Mouse (Mus musculus) erythroblast, embryonic 14.5 days (primary cell): Measurements from ENCODE around the gene C2cd5. TPM values are rescaled to one million over a fixed set of nuclear protein-coding genes. Genes with fewer than 3 reads are reported as not detected.

Experiments used
- H3K27me3 ChIP-seq: 2 replicates; pipeline ENCODE4 v1.6.1; 2012; ENCODE audit warnings: inconsistent platforms; ENCODE audit not compliant: control insufficient read depth
- H3K36me3 ChIP-seq: 2 replicates; pipeline ENCODE4 v1.6.1; 2012; ENCODE audit warnings: mild to moderate bottlenecking, inconsistent platforms; ENCODE audit not compliant: control insufficient read depth
- H3K4me1 ChIP-seq: 2 replicates; pipeline ENCODE4 v1.6.1; 2012; ENCODE audit warnings: inconsistent platforms; ENCODE audit not compliant: control insufficient read depth
- H3K4me3 ChIP-seq: replicated peaks from 2 replicates; pipeline ENCODE3; 2012; ENCODE audit warnings: moderate library complexity, mild to moderate bottlenecking, inconsistent platforms
- H3K9me3 ChIP-seq: 2 replicates; pipeline ENCODE4 v1.6.1; 2012; ENCODE audit warnings: low read length, inconsistent platforms, mixed read lengths; ENCODE audit not compliant: control insufficient read depth
- GATA1 ChIP-seq: IDR thresholded peaks from 2 replicates; pipeline ENCODE4 v1.6.1; 2012; ENCODE audit warnings: low read length, inconsistent platforms, mixed read lengths
- TAL1 ChIP-seq: IDR thresholded peaks from 3 replicates; pipeline ENCODE4 v1.6.1; 2012; ENCODE audit warnings: low read length, inconsistent platforms, mixed read lengths
- polyA plus RNA-seq: library from polyadenylated mRNA; stranded (reverse); fragments of >175 nt; gene quantifications from 2 replicates; pipeline ENCODE4 v1.2.3, GENCODE M21; 2012

The C2cd5 gene
- polyA plus RNA-seq, 1 experiment: 4.5 TPM

GRCm38 (mm10) chr6:143070019-143070418, 29.9 kb downstream of the C2cd5 start:
- H3K4me1 ChIP-seq: peaks cover 59% of the 10 kb centered on the region
- TF ChIP-seq GATA1: no peak
- TF ChIP-seq TAL1: no peak
- peaks cover 65% of the 10 kb centered on the region for H3K36me3 ChIP-seq
- no peak overlapping the region for H3K4me3 ChIP-seq
- no peaks in the 10 kb centered on the region for H3K27me3 ChIP-seq
- H3K9me3 ChIP-seq: no peaks in the 10 kb centered on the region

- no peaks in the 10 kb centered on the region for H3K9me3 ChIP-seq
- TF ChIP-seq GATA1 (no peak), TAL1 (no peak)
- H3K36me3 ChIP-seq: peaks cover 64% of the 10 kb centered on the region
- no peaks in the 10 kb centered on the region for H3K27me3 ChIP-seq
- H3K4me1 ChIP-seq: peaks cover 63% of the 10 kb centered on the region
- no peak overlapping the region for H3K4me3 ChIP-seq
Measured at GRCm38 (mm10) chr6:143069606-143070005, 30.3 kb downstream of the C2cd5 start.

GRCm38 (mm10) chr6:143068181-143068915, 31.6 kb downstream of the C2cd5 start:
- Histone ChIP-seq H3K4me1 (peaks cover 70% of the 10 kb centered on the region), H3K4me3 (peak overlapping the region; percentile 59), H3K36me3 (peaks cover 65% of the 10 kb centered on the region), H3K27me3 (no peaks in the 10 kb centered on the region), H3K9me3 (no peaks in the 10 kb centered on the region)
- TF ChIP-seq TAL1 (peak; percentile 98), GATA1 (peak; percentile 98)

GRCm38 (mm10) chr6:143067654-143068053, 32.3 kb downstream of the C2cd5 start:
- Histone ChIP-seq H3K27me3 (no peaks in the 10 kb centered on the region), H3K4me3 (peak overlapping the region; percentile 8), H3K36me3 (peaks cover 66% of the 10 kb centered on the region), H3K4me1 (peaks cover 69% of the 10 kb centered on the region), H3K9me3 (no peaks in the 10 kb centered on the region)
- no peak for TF ChIP-seq TAL1
- no peak for TF ChIP-seq GATA1

- Histone ChIP-seq H3K9me3 (no peaks in the 10 kb centered on the region), H3K27me3 (no peaks in the 10 kb centered on the region), H3K36me3 (peaks cover 66% of the 10 kb centered on the region), H3K4me3 (peak overlapping the region; percentile 19), H3K4me1 (peaks cover 65% of the 10 kb centered on the region)
- TF ChIP-seq TAL1: no peak
Measured at GRCm38 (mm10) chr6:143066859-143067258, 33.1 kb downstream of the C2cd5 start.

- H3K4me1 ChIP-seq: peaks cover 49% of the 10 kb centered on the region
- H3K36me3 ChIP-seq: peaks cover 74% of the 10 kb centered on the region
- no peaks in the 10 kb centered on the region for H3K27me3 ChIP-seq
- H3K4me3 ChIP-seq: no peak overlapping the region
- no peaks in the 10 kb centered on the region for H3K9me3 ChIP-seq
- TF ChIP-seq GATA1: no peak
- TF ChIP-seq TAL1: no peak
Measured at GRCm38 (mm10) chr6:143064047-143064446, 35.9 kb downstream of the C2cd5 start.

- no peaks in the 10 kb centered on the region for H3K4me1 ChIP-seq
- peaks cover 75% of the 10 kb centered on the region for H3K36me3 ChIP-seq
- no peak overlapping the region for H3K4me3 ChIP-seq
- no peak for TF ChIP-seq TAL1
- TF ChIP-seq GATA1: no peak
- H3K9me3 ChIP-seq: no peaks in the 10 kb centered on the region
- H3K27me3 ChIP-seq: no peaks in the 10 kb centered on the region
Measured at GRCm38 (mm10) chr6:143057601-143058000, 42.3 kb downstream of the C2cd5 start.

- Histone ChIP-seq H3K36me3 (peaks cover 84% of the 10 kb centered on the region), H3K4me3 (no peak overlapping the region), H3K27me3 (no peaks in the 10 kb centered on the region), H3K4me1 (no peaks in the 10 kb centered on the region), H3K9me3 (no peaks in the 10 kb centered on the region)
- no peak for TF ChIP-seq TAL1
- TF ChIP-seq GATA1: no peak
Measured at GRCm38 (mm10) chr6:143051566-143051965, 48.4 kb downstream of the C2cd5 start.

GRCm38 (mm10) chr6:143049791-143050555, 50.0 kb downstream of the C2cd5 start:
- TF ChIP-seq GATA1 (no peak), TAL1 (no peak)
- Histone ChIP-seq H3K9me3 (no peaks in the 10 kb centered on the region), H3K27me3 (no peaks in the 10 kb centered on the region), H3K36me3 (peaks cover 80% of the 10 kb centered on the region), H3K4me1 (no peaks in the 10 kb centered on the region), H3K4me3 (no peak overlapping the region)
